Mouse (Mus musculus): ENCODE measurements at regions not wholly inside any gene's neighbourhood (a gene's known extent, or its start where the extent isn't known, plus 50 kb on each side); places are given as distances from the start of the nearest gene placed in this dataset.

GRCm38 (mm10) chr8:7994905-7995304 lies 666.1 kb downstream of the Efnb2 start:
- DNase-seq (ENCODE audit: low read depth in 3 of 3, low spot score in 3 of 3), result no peak

GRCm38 (mm10) chr8:7988820-7989219 lies 672.2 kb downstream of the Efnb2 start:
- TF ChIP-seq CTCF (IDR thresholded peaks at IDR 0.05; ENCODE audit: low read depth) (no peak), EP300 (IDR thresholded peaks at IDR 0.05; ENCODE audit: low read depth) (no peak)
- H3K4me1 ChIP-seq (replicated peaks; ENCODE audit: control insufficient read depth in 2 of 2, insufficient read depth in 2 of 2, low read length in 1 of 2), result no peaks in the 10 kb centered on the region
- 59% methylated on average over 3 of the region's 3 CpGs for WGBS (ENCODE audit: insufficient replicate concordance)
- ATAC-seq (ENCODE audit: insufficient read depth), result no peak
- H3K27me3 ChIP-seq (ENCODE audit: control insufficient read depth, insufficient read depth, low read length), result no peaks in the 10 kb centered on the region
- no peaks in the 10 kb centered on the region for H3K36me3 ChIP-seq (replicated peaks; ENCODE audit: control insufficient read depth, insufficient read depth, low read depth)
- H3K4me2 ChIP-seq (ENCODE audit: low read depth), result no peak overlapping the region
- H3K9me3 ChIP-seq (ENCODE audit: control insufficient read depth, low read length), result no peaks in the 10 kb centered on the region
- H3K27ac ChIP-seq, result no peak overlapping the region
- H3K4me3 ChIP-seq (ENCODE audit: insufficient read depth in 1 of 2, low read depth in 2 of 2, low read length in 2 of 2), result no peak overlapping the region
- no peak overlapping the region for H3K9ac ChIP-seq (replicated peaks)
- DNase-seq (ENCODE audit: low read depth in 3 of 3, low spot score in 3 of 3), result no peak

More at GRCm38 (mm10) chr8:7994905-7995304, 666.1 kb downstream of the Efnb2 start:
- no peaks in the 10 kb centered on the region for H3K36me3 ChIP-seq (replicated peaks; ENCODE audit: control insufficient read depth, insufficient read depth, low read depth)
- H3K9me3 ChIP-seq (ENCODE audit: control insufficient read depth, low read length), result no peaks in the 10 kb centered on the region
- no peak for TF ChIP-seq CTCF (IDR thresholded peaks at IDR 0.05; ENCODE audit: low read depth)
- TF ChIP-seq EP300 (IDR thresholded peaks at IDR 0.05; ENCODE audit: low read depth), result no peak
- H3K9ac ChIP-seq (replicated peaks), result no peak overlapping the region
- H3K27ac ChIP-seq, result no peak overlapping the region
- no peak overlapping the region for H3K4me2 ChIP-seq (ENCODE audit: low read depth)
- no peak overlapping the region for H3K4me3 ChIP-seq (ENCODE audit: insufficient read depth in 1 of 2, low read depth in 2 of 2, low read length in 2 of 2)
- no peaks in the 10 kb centered on the region for H3K27me3 ChIP-seq (ENCODE audit: control insufficient read depth, insufficient read depth, low read length)
- no peaks in the 10 kb centered on the region for H3K4me1 ChIP-seq (replicated peaks; ENCODE audit: control insufficient read depth in 2 of 2, insufficient read depth in 2 of 2, low read length in 1 of 2)
- WGBS (ENCODE audit: insufficient replicate concordance), result 30% methylated on average over 2 of the region's 2 CpGs
- no peak for ATAC-seq (ENCODE audit: insufficient read depth)

- no peak for ATAC-seq (ENCODE audit: insufficient read depth)
- no peak overlapping the region for H3K4me2 ChIP-seq (ENCODE audit: low read depth)
- WGBS (ENCODE audit: insufficient replicate concordance), result 61% methylated on average over 6 of the region's 6 CpGs
These were observed 684.0 kb downstream of the Efnb2 start for GRCm38 (mm10) chr8:7977020-7977419.

GRCm38 (mm10) chr8:7973791-7974190 lies 687.3 kb downstream of the Efnb2 start:
- Histone ChIP-seq H3K4me2 (ENCODE audit: low read depth) (no peak overlapping the region), H3K4me3 (ENCODE audit: insufficient read depth in 1 of 2, low read depth in 2 of 2, low read length in 2 of 2) (no peak overlapping the region), H3K27me3 (ENCODE audit: control insufficient read depth, insufficient read depth, low read length) (no peaks in the 10 kb centered on the region), H3K36me3 (replicated peaks; ENCODE audit: control insufficient read depth, insufficient read depth, low read depth) (no peaks in the 10 kb centered on the region), H3K9me3 (ENCODE audit: control insufficient read depth, low read length) (no peaks in the 10 kb centered on the region), H3K9ac (replicated peaks) (no peak overlapping the region), H3K4me1 (replicated peaks; ENCODE audit: control insufficient read depth in 2 of 2, insufficient read depth in 2 of 2, low read length in 1 of 2) (no peaks in the 10 kb centered on the region), H3K27ac (no peak overlapping the region)
- TF ChIP-seq EP300 (IDR thresholded peaks at IDR 0.05; ENCODE audit: low read depth) (no peak), CTCF (IDR thresholded peaks at IDR 0.05; ENCODE audit: low read depth) (no peak)
- DNase-seq (ENCODE audit: low read depth in 3 of 3, low spot score in 3 of 3), result no peak
- 66% methylated on average over 4 of the region's 4 CpGs for WGBS (ENCODE audit: insufficient replicate concordance)
- ATAC-seq (ENCODE audit: insufficient read depth), result no peak

More at GRCm38 (mm10) chr8:7977020-7977419, 684.0 kb downstream of the Efnb2 start:
- TF ChIP-seq EP300 (IDR thresholded peaks at IDR 0.05; ENCODE audit: low read depth), result no peak
- TF ChIP-seq CTCF (IDR thresholded peaks at IDR 0.05; ENCODE audit: low read depth), result no peak
- Histone ChIP-seq H3K9me3 (ENCODE audit: control insufficient read depth, low read length) (no peaks in the 10 kb centered on the region), H3K9ac (replicated peaks) (no peak overlapping the region), H3K4me3 (ENCODE audit: insufficient read depth in 1 of 2, low read depth in 2 of 2, low read length in 2 of 2) (no peak overlapping the region), H3K27me3 (ENCODE audit: control insufficient read depth, insufficient read depth, low read length) (no peaks in the 10 kb centered on the region), H3K36me3 (replicated peaks; ENCODE audit: control insufficient read depth, insufficient read depth, low read depth) (no peaks in the 10 kb centered on the region), H3K27ac (no peak overlapping the region), H3K4me1 (replicated peaks; ENCODE audit: control insufficient read depth in 2 of 2, insufficient read depth in 2 of 2, low read length in 1 of 2) (no peaks in the 10 kb centered on the region)
- no peak for DNase-seq (ENCODE audit: low read depth in 3 of 3, low spot score in 3 of 3)

- Histone ChIP-seq H3K4me3 (ENCODE audit: insufficient read depth in 1 of 2, low read depth in 2 of 2, low read length in 2 of 2) (no peak overlapping the region), H3K27ac (no peak overlapping the region), H3K36me3 (replicated peaks; ENCODE audit: control insufficient read depth, insufficient read depth, low read depth) (no peaks in the 10 kb centered on the region), H3K9me3 (ENCODE audit: control insufficient read depth, low read length) (no peaks in the 10 kb centered on the region), H3K4me1 (replicated peaks; ENCODE audit: control insufficient read depth in 2 of 2, insufficient read depth in 2 of 2, low read length in 1 of 2) (no peaks in the 10 kb centered on the region), H3K9ac (replicated peaks) (no peak overlapping the region), H3K27me3 (ENCODE audit: control insufficient read depth, insufficient read depth, low read length) (no peaks in the 10 kb centered on the region), H3K4me2 (ENCODE audit: low read depth) (no peak overlapping the region)
- ATAC-seq (ENCODE audit: insufficient read depth), result no peak
- WGBS (ENCODE audit: insufficient replicate concordance), result 56% methylated on average over 2 of the region's 2 CpGs
- TF ChIP-seq CTCF (IDR thresholded peaks at IDR 0.05; ENCODE audit: low read depth) (no peak), EP300 (IDR thresholded peaks at IDR 0.05; ENCODE audit: low read depth) (no peak)
- no peak for DNase-seq (ENCODE audit: low read depth in 3 of 3, low spot score in 3 of 3)
These were observed 696.8 kb downstream of the Efnb2 start for GRCm38 (mm10) chr8:7964276-7964675.

All from liver, embryonic 14.5 days (tissue).